Mouse (Mus musculus) layer of hippocampus, postnatal 36 days (tissue): ENCODE data around the gene Bbc3. TPM values are rescaled to one million over a fixed set of nuclear protein-coding genes. Genes with fewer than 3 reads are reported as not detected.

ENCODE experiments used
- DNase-seq, 2 experiments: peaks; one replicate each; pipeline ENCODE4 v3.0.0; 2022
- total RNA-seq, 2 experiments: library from RNA; stranded (reverse); gene quantifications; 2 replicates each; pipeline ENCODE4 v1.2.3; 2021

Gene Bbc3
- total RNA-seq, 2 experiments from 2014 or later = 11.3 to 13.0 TPM

- no peak for DNase-seq
Measured at GRCm38 (mm10) chr7:16317094-16317493, 8.9 kb downstream of the Bbc3 start.

GRCm38 (mm10) chr7:16319216-16319615, 11.0 kb downstream of the Bbc3 start:
- no peak for DNase-seq

GRCm38 (mm10) chr7:16320479-16320878, 12.3 kb downstream of the Bbc3 start:
- DNase-seq = no peak

DNA sequence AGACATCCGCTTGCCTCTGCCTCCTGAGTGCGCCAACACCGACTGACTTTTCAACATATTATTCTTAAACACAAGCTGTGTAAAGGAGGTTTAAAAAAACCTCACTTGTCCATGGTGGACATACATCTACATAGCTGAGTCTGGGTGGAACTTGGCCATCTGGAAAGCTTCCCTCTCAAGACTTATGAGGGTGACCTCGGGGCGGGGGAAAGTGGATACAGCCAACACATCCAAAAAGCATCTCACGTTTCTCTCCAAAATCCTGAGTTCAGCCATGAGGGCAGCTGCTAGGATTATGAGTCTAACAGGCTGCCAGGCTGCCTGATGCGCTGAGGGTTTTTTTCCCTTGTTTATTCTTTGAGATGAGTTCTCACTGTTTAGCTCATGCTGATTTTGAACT, 16.5 kb downstream of the Bbc3 start:
- DNase-seq = no peak

- peak in 1 of 2 experiments; percentile 29 for DNase-seq
Measured at GRCm38 (mm10) chr7:16325920-16326606, 17.9 kb downstream of the Bbc3 start.

DNA sequence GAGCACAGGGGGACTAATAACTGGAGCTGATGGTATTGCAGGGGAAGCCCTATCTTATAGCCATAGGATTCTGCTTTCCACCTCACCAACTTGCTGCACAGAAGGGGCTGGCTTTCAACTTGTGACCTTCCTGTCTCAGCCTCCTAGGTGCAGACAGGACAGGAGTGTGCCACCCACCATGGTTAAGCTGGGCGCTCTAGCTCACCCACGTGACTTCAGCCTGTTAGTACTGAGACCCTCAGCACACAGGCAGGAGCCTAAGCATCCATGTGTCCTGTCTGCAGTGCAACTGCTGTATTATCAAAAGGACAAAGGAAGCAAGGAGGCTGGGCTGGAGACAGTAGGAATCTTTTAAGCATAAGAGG, 18.4 kb downstream of the Bbc3 start:
- DNase-seq = no peak

DNA sequence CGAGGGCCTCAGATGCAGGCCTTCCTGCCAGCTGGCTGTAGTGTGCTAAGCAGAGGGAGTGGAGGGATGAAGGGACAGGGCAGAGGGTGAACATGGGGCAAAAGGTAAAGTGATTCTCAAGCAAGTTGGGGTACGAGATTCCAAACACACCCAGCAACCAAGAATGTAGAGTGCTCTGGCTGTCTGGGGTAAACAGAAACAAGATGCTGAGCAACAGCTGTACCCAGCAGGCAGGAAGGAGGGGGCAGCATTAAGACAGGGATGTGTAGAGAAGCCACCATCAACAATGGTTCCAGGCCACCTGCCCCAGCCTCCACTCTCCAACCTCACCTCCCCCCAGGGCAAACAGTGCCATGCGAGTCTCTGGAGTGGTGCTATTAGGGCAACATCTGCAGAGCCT, 21.0 kb downstream of the Bbc3 start:
- no peak for DNase-seq

DNA sequence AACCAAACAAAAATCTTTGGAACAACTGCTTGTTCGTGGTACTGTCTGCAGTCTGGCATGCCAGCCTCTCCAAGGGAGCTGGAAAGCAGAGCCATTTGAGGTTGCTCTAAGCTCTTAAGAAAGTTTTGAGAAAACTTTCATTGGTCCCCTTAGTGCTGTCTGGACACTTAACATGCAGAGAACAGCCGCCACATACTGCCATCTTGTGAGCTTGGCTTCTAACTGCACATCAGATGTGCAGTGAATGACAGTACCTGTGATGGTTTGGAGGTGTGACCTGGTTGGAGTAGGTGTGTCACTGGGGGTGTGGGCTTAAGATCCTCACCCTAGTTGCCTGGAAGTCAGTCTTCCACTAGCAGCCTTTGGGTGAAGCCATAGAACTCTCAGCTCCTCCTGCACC, 29.5 kb downstream of the Bbc3 start:
- no peak for DNase-seq

DNA sequence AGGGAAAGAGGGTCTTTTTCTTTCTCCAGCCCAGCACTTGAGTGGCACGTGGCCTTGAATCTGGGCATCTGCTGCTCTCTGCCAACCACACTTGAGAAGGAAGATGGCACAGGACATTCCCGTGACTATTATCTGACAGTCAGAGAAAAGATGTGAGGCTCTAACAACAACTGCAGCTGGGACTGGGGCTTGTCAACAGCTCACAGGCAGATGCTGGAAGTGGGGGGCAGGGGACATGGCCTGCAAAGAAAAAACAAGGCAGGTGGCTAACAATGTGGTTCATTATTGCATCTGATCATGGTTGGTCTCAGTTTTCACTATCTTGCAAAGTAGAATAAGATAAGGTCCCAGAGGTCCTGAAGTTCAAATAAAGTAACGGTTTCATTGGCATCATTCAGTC, 36.4 kb downstream of the Bbc3 start:
- DNase-seq = no peak

- DNase-seq = no peak
Measured at GRCm38 (mm10) chr7:16345297-16345696, 37.1 kb downstream of the Bbc3 start.

GRCm38 (mm10) chr7:16349999-16350398, 41.8 kb downstream of the Bbc3 start:
- DNase-seq = no peak

- no peak for DNase-seq
Measured at GRCm38 (mm10) chr7:16355854-16356594, 47.8 kb downstream of the Bbc3 start.

GRCm38 (mm10) chr7:16357602-16358001, 49.4 kb downstream of the Bbc3 start:
- DNase-seq = no peak

DNA sequence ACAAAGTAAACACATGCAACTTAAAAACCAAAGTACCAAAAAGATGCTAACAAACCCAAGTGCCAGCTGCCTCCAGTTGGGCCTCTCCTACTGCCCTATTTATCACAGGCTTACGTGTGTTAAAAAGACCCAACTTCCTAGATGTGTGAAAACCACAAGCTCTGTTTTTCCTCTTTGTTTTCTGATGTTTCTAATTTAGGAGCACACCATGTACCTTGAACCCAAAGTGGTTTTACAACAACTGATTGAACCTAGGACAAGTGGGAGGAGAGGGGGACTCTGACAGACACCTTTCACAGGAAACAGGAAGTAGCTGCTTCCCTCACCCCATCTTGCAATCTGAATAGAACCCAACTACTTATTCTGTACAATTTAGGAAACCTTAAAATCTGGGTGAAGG, 56.1 kb downstream of the Bbc3 start:
- no peak for DNase-seq

DNA sequence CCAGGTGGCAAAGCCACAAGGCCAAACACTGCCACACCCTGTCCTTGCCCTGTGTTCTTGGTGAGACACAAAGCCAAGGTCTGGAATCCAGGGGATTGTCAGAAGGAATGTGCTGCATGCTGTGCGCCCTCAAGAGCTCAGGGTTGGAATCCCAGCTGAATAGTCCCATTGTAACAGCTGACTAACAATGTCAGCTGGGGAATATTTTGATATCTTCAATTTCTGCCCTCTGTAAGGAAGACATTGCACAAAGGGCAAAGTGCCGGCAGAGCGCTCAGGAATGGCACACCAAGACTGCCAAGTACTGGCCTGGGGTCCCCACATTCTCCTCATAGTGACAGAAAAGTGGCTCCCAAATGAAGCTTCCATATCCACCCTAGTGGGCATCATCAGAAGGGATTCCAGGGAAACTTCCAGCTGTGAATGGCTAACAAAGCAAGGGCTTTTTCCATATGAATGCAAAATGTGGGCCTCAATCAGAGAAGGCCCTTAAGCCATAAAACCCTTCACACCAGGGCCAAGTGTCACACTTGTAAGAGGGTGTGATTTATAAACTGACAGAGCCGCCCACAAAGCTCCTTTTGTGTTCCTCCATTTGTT, 56.8 kb downstream of the Bbc3 start:
- DNase-seq = no peak

DNA sequence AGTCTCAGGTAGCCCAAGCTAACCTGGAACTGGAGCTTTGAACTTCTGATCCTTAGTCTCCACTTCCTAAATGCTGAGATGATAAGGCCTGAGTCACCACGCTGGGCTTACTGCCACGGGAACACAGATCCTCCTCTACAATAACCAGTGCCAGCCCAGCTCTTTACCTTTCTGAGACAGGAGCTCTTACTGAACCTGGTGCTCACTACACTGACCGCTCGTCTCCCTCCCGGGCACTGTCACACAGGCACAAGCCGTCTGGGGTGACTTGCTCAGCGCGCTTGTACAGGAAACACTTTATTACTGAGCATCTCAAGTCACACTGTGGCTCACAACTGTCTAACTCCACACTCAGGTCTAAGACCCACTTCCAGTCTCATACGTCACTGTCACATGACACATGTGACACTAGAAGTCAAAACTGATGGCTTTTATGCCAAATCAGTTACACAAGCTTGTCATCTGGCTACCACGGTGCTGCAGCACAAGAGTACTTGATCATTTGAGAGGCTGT, 58.0 kb downstream of the Bbc3 start:
- DNase-seq = no peak

GRCm38 (mm10) chr7:16366669-16367068, 58.5 kb downstream of the Bbc3 start:
- DNase-seq = no peak

Other genes with a start within 250 kb of the Bbc3 start
- gene Zfp541, start 246.6 kb upstream of the Bbc3 start, total RNA-seq = under 1 TPM; 0.67 to 0.83 TPM
- 100 to 1,000 TPM; 272 to 282 TPM for gene Napa, start 209.9 kb upstream of the Bbc3 start, total RNA-seq
- 10 to 100 TPM; 32.0 to 37.8 TPM for gene Kptn, start 188.5 kb upstream of the Bbc3 start, total RNA-seq
- gene Slc8a2, start 178.6 kb upstream of the Bbc3 start, total RNA-seq = 100 to 1,000 TPM; 286 to 292 TPM
- gene Meis3, start 133.3 kb upstream of the Bbc3 start, total RNA-seq = 10 to 100 TPM; 36.1 to 44.0 TPM
- gene Dhx34, start 86.4 kb upstream of the Bbc3 start, total RNA-seq = 10 to 100 TPM; 10.1 to 12.2 TPM
- gene C5ar2, start 64.2 kb upstream of the Bbc3 start, total RNA-seq = under 1 TPM; 0.35 to 0.60 TPM
- gene C5ar1, start 48.9 kb upstream of the Bbc3 start, total RNA-seq = 1 to 10 TPM in 1 of 2 experiments, under 1 TPM in 1; 0.62 to 1.9 TPM
- 10 to 100 TPM; 31.2 to 33.0 TPM for gene Inafm1, start 34.8 kb upstream of the Bbc3 start, total RNA-seq
- 10 to 100 TPM; 69.0 to 77.7 TPM for gene Ccdc9, start 21.6 kb upstream of the Bbc3 start, total RNA-seq
- 10 to 100 TPM; 88.7 to 97.5 TPM for gene Sae1, start 79.4 kb downstream of the Bbc3 start, total RNA-seq
- gene Zc3h4, start 92.5 kb downstream of the Bbc3 start, total RNA-seq = 10 to 100 TPM; 54.7 to 60.4 TPM
- 10 to 100 TPM; 61.4 to 77.2 TPM for gene Tmem160, start 144.4 kb downstream of the Bbc3 start, total RNA-seq
- gene Npas1, start 169.3 kb downstream of the Bbc3 start, total RNA-seq = 10 to 100 TPM; 17.9 to 20.2 TPM